Mouse (Mus musculus) B cell, adult 67 days (primary cell): ENCODE data around the gene Samd11. TPM values are rescaled to one million over a fixed set of nuclear protein-coding genes. Genes with fewer than 3 reads are reported as not detected.

Experiments used
- total RNA-seq, 2 experiments: library from RNA; stranded (reverse); gene quantifications; 4 replicates each; pipeline ENCODE4 v1.2.4; 2023

The Samd11 gene
- 1 to 10 TPM; 3.8 to 5.3 TPM for total RNA-seq

DNA sequence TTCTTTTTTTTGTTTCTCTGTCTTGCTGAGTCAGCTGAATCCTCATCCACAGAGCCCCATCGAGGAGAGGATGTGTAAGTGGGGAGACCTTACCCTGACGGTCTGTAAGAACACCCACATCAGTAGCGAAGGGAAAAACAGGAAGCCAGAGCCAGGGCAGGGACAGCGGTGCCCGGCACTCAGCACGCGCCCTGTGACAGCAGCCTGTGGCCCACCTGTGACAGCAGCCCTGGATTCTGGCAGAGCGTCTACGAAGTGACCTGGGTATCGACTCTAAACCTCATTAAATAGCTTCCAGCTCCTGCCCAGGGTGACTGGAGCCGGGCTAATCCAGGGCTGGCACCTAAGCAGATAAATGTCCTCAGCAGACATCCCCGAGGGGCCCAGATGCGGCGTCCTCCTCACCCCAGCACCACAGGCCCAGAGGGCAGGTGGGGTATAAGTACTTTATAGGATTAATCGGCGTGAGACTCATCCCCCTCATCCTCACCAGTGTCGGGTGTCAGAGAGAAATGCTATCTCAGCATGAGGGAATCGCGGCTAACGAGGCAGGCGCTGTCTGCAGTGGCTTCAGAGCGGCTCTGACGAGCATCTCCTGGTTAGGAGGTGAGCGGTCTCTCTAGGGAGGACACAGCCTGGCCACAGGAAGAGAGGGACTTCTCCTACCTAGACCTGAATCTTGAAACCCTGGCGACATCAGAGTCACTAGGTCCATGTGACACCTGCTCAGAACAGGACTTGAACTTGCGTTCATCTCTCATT is at the start of gene Samd11:
TSS of gene Samd11 (minus strand) at position 580 of the 762 bp plus-strand sequence.

DNA sequence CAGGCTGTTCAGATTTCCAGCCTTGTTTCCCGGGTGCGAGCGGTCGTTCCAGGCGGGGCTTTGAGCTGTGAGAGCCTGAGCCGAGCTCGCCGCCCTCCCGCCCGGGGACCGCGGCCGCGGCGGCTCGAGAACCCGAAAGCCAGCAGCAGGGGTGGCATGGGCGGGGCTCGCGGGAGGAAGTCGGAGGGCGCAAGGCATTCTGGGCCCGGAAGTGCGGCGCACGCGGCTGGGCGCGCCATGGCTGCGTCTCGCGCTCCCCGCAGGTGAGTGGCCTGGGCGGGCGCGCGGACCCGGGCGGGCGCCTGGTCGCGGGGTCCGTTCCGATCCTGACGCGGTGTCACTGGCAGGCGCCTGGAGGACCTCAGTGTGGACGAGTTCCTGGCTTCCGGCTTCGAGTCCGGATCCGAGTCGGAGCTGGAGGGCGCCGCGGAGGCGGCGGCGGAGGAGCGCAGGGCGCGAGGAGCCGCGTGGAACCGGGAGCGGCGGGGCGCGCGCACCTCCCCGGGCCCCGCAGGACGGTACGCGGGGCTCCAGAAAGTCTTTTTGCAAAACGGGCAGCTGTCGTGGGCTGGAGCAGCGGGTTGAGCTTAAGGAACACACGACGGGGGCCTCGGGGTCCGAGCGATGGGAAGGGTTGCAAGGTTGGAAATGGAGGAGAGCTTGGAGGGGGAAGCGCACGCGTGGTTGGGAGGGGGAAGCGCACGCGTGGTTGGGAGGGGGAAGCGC is 19.5 kb downstream of the Samd11 start, which contains the start of gene Noc2l:
TSS of gene Noc2l (plus strand) at position 203 of the 726 bp plus-strand sequence.

DNA sequence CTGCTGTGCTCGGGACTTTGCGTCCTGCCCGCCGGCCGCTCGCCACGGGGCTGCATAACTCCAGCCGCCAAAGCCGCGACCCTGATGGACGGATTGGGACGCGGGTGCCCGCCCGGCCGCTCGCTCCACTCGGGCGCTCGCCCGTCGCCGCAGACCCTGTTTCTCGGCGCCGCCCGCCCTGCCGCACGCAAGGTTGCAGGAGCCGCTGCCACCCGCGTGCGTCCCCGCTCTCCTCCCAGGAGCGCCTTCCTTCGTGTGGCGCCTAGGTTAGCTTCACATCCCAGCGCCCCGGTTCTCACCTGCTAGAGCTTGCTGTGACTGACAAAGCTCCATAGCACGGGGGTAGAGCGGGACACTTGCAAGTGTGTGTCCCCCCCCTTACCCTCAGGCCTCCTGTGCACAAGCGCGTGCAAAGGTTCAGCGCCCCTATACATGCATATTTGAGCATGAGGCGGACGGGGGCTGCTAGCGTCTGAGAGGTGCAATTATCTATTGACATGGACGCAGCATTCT is 20.7 kb downstream of the Samd11 start, which contains the start of gene Plekhn1:
TSS of gene Plekhn1 (minus strand) at position 157 of the 513 bp plus-strand sequence.

DNA sequence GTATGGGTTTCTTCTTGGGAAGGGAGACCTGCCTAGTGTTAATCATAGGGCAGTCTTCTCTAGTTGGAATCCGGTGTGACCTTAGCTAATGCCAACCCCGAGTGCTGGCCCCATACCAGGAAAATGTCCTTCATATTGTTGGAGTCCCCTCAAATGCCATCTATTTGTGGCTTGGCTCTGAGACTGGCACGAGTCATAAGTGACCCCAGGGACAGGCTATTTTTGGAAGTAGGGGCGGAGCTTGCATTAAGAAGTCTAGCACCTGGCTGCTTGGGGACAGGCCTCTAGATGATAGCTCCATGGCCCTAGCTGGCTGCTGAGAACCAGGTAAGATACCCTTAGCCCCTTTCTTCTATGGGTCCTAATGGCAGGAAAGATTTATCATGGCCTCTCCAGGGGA is 39.8 kb downstream of the Samd11 start, which contains the start of gene Perm1:
TSS of gene Perm1 (plus strand) at position 220 of the 400 bp plus-strand sequence.

DNA sequence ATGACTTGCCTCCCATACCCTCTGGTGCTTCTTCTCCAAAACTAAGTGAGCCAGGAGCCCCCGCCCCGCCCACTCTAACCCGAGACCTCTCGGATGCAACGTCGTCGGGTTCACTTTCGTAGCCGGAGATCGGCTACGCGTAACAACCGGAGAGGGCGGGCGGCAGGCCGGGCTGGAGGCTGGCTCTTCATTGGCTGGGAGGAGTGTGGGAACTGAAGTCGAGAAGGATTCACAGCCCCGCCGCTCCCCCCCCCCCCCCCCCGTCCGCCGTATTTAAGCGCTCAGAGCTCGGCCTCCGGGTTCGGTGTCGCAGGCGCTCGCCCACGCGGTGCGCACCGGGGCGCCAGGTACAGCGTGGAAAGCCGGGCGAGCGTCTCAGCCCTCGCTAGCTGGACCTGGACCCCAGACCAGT is 52.5 kb downstream of the Samd11 start, which contains the start of gene AW011738:
TSS of gene AW011738 (plus strand) at position 304 of the 412 bp plus-strand sequence.

DNA sequence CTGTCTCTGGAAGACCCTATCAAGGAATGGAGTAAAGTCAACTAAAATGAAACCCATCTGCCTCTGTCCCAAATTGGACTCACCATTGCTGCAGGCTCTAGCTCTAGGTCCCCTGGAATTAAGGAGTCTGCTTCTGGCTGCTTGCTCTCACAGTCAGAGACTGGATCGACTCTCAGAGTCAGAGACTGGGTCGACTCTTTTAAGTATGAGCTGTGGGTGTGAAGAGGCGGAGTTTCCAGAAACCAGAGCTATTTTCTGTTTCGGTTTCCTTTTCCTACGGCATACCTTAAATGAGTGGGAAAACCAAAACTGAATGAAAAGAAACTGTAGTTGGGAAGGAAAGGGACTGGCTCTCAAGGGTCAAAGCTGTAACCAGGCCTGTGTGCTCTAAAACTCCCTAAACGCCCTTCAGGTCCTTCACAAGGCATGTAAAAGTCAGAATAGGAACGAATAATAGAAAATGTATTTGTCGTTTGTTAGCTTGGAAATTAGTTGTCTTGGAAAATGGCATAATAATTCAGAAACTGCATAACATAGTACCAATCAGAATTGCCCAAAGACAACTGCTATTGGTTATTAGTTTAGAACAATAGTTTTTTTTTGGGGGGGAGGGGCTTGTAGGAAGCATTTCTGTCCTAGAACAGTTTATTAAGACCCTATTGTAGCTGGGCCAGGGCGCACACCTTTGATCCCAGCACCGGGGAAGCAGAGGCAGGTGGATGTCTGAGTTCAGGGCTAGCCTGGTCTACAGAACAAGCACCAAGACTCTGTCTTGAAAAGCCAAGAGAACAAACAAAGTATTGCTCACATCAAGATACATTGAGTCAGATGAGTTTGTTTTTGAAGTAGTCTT is 54.6 kb downstream of the Samd11 start, which contains the start of gene Isg15:
TSS of gene Isg15 (minus strand) at position 196 of the 853 bp plus-strand sequence.

DNA sequence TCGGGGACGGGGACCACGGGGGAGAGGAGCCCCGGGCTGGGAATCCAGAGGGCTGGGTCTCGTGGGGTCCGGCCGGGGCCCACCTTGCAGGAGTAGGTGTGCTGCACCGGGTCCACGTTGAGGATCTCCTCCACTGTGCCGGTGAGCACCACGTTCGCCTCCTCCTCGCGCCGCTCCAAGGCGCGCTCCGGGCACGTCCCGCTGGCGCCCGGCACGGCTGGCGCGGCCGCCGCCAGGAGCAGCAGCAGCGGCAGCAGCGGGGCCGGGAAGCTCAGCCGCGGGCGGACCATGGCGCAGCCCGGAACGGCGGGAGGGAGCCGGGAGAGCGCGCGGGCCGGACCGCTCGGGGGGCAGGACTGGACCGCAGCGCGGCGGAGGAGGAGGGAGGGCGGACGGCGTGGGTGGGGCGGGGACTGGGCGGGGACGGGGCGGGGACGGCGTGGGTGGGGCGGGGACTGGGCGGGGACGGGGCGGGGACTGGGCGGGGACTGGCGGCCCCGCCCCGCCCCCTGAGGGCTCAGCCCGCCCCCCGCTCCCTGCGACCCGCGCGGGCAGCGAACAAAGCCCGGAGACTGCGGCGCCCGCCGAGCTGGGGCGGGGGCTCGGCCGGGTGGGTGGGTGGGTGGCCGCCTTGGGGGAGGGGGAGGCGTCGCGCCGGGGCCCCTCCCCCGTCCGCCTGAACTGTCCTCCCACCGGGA is 58.2 kb downstream of the Samd11 start, which contains the start of gene Agrn:
TSS of gene Agrn (minus strand) at position 358 of the 698 bp plus-strand sequence.

Other genes with a start within 250 kb of the Samd11 start
- gene Tnfrsf4, start 241.8 kb downstream of the Samd11 start, total RNA-seq = 10 to 100 TPM in 1 of 2 experiments, 1 to 10 TPM in 1; 3.7 to 11.2 TPM
- 10 to 100 TPM; 15.0 to 17.0 TPM for gene Tnfrsf18, start 229.5 kb downstream of the Samd11 start, total RNA-seq
- gene Ttll10, start 196.2 kb downstream of the Samd11 start, total RNA-seq = not detected
- gene 9430015G10Rik, start 145.7 kb downstream of the Samd11 start, total RNA-seq = 10 to 100 TPM; 67.6 to 67.9 TPM
- 1 to 10 TPM; 1.7 to 1.8 TPM for gene Rnf223, start 125.1 kb downstream of the Samd11 start, total RNA-seq
- gene Agrn, start 58.2 kb downstream of the Samd11 start, total RNA-seq = 1 to 10 TPM; 1.8 to 4.1 TPM
- gene Isg15, start 54.8 kb downstream of the Samd11 start, total RNA-seq = 1 to 10 TPM; 6.6 to 7.7 TPM
- gene AW011738, start 52.4 kb downstream of the Samd11 start, total RNA-seq = 1 to 10 TPM; 9.3 TPM
- gene Perm1, start 39.8 kb downstream of the Samd11 start, total RNA-seq = under 1 TPM; 0.24 to 0.44 TPM
- gene Plekhn1, start 20.8 kb downstream of the Samd11 start, total RNA-seq = 10 to 100 TPM; 40.3 to 46.7 TPM
- gene Noc2l, start 19.6 kb downstream of the Samd11 start, total RNA-seq = 10 to 100 TPM; 91.8 to 99.4 TPM
- gene Vmn2r-ps159, start 75.4 kb upstream of the Samd11 start, total RNA-seq = not detected